Mouse (Mus musculus): ENCODE results near the gene Ilvbl. TPM values are rescaled to one million over a fixed set of nuclear protein-coding genes. Genes with fewer than 3 reads are reported as not detected.
"Not testable (repeated sequence)": the region's sequence is repeated elsewhere in the genome, so short reads cannot be mapped to it uniquely, and the experiment has no call there.

Gene Ilvbl
- total RNA-seq (2022), result 10 to 100 TPM; 30.3 to 49.3 (median 39.8) TPM

GRCm38 (mm10) chr10:78574250-78575104, at the start of gene Ilvbl:
TSS of gene Ilvbl (plus strand) at chr10:78574346.
- peak; percentile 89 to 93 for DNase-seq (ENCODE audit: low spot score in 2 of 2)

GRCm38 (mm10) chr10:78525071-78525470, 49.1 kb upstream of the Ilvbl start:
- DNase-seq (ENCODE audit: low spot score in 2 of 2), result not testable (repeated sequence)

GRCm38 (mm10) chr10:78525511-78525910, 48.6 kb upstream of the Ilvbl start:
- DNase-seq (ENCODE audit: low spot score in 2 of 2), result no peak

GRCm38 (mm10) chr10:78540943-78541342, 33.2 kb upstream of the Ilvbl start:
- DNase-seq (ENCODE audit: low spot score in 2 of 2), result no peak

- no peak for DNase-seq (ENCODE audit: low spot score in 2 of 2)
Measured at GRCm38 (mm10) chr10:78565070-78565469, 9.1 kb upstream of the Ilvbl start.

- DNase-seq (ENCODE audit: low spot score in 2 of 2), result no peak
Measured at GRCm38 (mm10) chr10:78569191-78569590, 5.0 kb upstream of the Ilvbl start.

- no peak for DNase-seq (ENCODE audit: low spot score in 2 of 2)
Measured at GRCm38 (mm10) chr10:78569686-78570085, 4.5 kb upstream of the Ilvbl start.

- no peak for DNase-seq (ENCODE audit: low spot score in 2 of 2)
Measured at GRCm38 (mm10) chr10:78570416-78570815, 3.7 kb upstream of the Ilvbl start.

- no peak for DNase-seq (ENCODE audit: low spot score in 2 of 2)
Measured at GRCm38 (mm10) chr10:78570897-78571296, 3.2 kb upstream of the Ilvbl start.

GRCm38 (mm10) chr10:78573226-78573625, 920 bp upstream of the Ilvbl start:
- no peak for DNase-seq (ENCODE audit: low spot score in 2 of 2)

GRCm38 (mm10) chr10:78575105-78575632, 1.0 kb downstream of the Ilvbl start:
- no peak for DNase-seq (ENCODE audit: low spot score in 2 of 2)

GRCm38 (mm10) chr10:78575690-78576089, 1.5 kb downstream of the Ilvbl start:
- peak in 1 of 2 experiments; percentile 37 for DNase-seq (ENCODE audit: low spot score in 2 of 2)

GRCm38 (mm10) chr10:78576435-78577184, 2.5 kb downstream of the Ilvbl start:
- DNase-seq (ENCODE audit: low spot score in 2 of 2), result no peak

GRCm38 (mm10) chr10:78578204-78578603, 4.1 kb downstream of the Ilvbl start:
- no peak for DNase-seq (ENCODE audit: low spot score in 2 of 2)

GRCm38 (mm10) chr10:78581121-78581520, 7.0 kb downstream of the Ilvbl start:
- DNase-seq (ENCODE audit: low spot score in 2 of 2), result no peak

GRCm38 (mm10) chr10:78583347-78583746, 9.2 kb downstream of the Ilvbl start:
- DNase-seq (ENCODE audit: low spot score in 2 of 2), result no peak

GRCm38 (mm10) chr10:78583939-78584338, 9.8 kb downstream of the Ilvbl start:
- no peak for DNase-seq (ENCODE audit: low spot score in 2 of 2)

GRCm38 (mm10) chr10:78584996-78585395, 10.8 kb downstream of the Ilvbl start:
- no peak for DNase-seq (ENCODE audit: low spot score in 2 of 2)

GRCm38 (mm10) chr10:78585606-78586005, 11.5 kb downstream of the Ilvbl start:
- DNase-seq (ENCODE audit: low spot score in 2 of 2), result no peak

GRCm38 (mm10) chr10:78586026-78586425, 11.9 kb downstream of the Ilvbl start:
- DNase-seq (ENCODE audit: low spot score in 2 of 2), result no peak

- no peak for DNase-seq (ENCODE audit: low spot score in 2 of 2)
Measured at GRCm38 (mm10) chr10:78589291-78589690, 15.1 kb downstream of the Ilvbl start.

- no peak for DNase-seq (ENCODE audit: low spot score in 2 of 2)
Measured at GRCm38 (mm10) chr10:78589901-78590300, 15.8 kb downstream of the Ilvbl start.
